Mouse (Mus musculus) bone marrow macrophage, adult 2 months (primary cell): Measurements from ENCODE around the gene Prr14. TPM values are rescaled to one million over a fixed set of nuclear protein-coding genes. Genes with fewer than 3 reads are reported as not detected.
"Not testable (repeated sequence)": the region's sequence is repeated elsewhere in the genome, so short reads cannot be mapped to it uniquely, and the experiment has no call there.

ENCODE experiments used
- H3K27ac ChIP-seq: 2 replicates; pipeline ENCODE4 v1.5.1; 2012; ENCODE audit warnings: low read depth, low read length; ENCODE audit not compliant: insufficient read depth
- H3K4me1 ChIP-seq: 2 replicates; pipeline ENCODE4 v1.6.1; 2012; ENCODE audit warnings: low read length; ENCODE audit not compliant: control insufficient read depth, insufficient read depth
- H3K4me3 ChIP-seq: 2 replicates; pipeline ENCODE4 v1.5.1; 2012; ENCODE audit warnings: mild to moderate bottlenecking, low read length, moderate library complexity; ENCODE audit not compliant: insufficient read depth
- CTCF ChIP-seq: IDR thresholded peaks from 2 replicates; pipeline ENCODE4 v1.5.1; 2012; ENCODE audit warnings: low read depth, mild to moderate bottlenecking, low read length, moderate library complexity
- POLR2A ChIP-seq: IDR thresholded peaks from 2 replicates; pipeline ENCODE4 v1.6.1; 2012; ENCODE audit warnings: mild to moderate bottlenecking, low read depth, low read length, borderline replicate concordance
- polyA plus RNA-seq: library from polyadenylated mRNA; stranded (reverse); fragments of >200 nt; gene quantifications from 2 replicates; pipeline ENCODE4 v1.2.4, GENCODE M21; 2012; ENCODE audit not compliant: missing spikeins, insufficient read depth, insufficient read length

Prr14 gene
- polyA plus RNA-seq, 1 experiment: 69.0 TPM

DNA sequence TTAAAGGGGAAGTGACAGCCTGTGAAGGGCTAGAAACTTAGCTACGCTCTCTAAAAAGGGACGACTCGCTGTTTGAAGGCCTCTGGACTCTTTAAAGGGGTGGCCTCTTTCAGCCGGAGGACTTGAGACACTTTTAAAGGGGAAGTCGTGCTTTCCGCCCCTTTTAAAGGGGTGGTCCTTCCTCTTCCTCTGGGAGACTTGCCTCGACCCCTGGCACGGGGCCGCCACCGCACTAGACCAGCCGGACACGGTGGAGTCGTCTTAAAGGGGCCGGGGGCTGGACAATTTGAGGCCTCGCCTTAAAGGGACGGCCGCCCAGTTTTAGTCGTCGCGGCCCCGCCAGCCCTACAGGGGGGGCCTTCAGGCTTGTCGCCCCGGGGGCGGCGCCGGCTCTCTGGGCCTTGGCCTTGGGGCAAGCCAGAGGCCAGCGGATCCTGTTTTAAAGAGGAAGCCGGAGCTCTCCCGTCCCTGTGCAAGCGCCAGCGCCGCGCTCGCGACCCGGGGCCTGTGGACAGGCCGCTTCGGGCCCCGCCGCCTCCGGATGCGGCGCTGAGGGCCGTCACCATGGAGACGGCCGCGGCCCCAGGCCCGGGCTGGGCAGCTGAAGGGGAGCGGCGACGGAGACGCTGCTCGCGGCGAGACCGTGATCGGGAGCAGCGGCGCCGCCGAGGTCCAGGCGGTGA is 19.4 kb downstream of the Prr14 start, which contains the start of gene Fbrs:
Gene Fbrs (plus strand): TSS at position 565 of the 683 bp plus-strand sequence.
- H3K27ac ChIP-seq: peak within 1 kb of the TSS; percentile 95
- peak within 1 kb of the TSS; percentile 69 for H3K4me3 ChIP-seq
- no peak for TF ChIP-seq CTCF
- no peak; the same call in 1 of the 2 replicates for TF ChIP-seq POLR2A
- peaks cover 22% of the 10 kb centered on the region for H3K4me1 ChIP-seq

GRCm38 (mm10) chr7:127479318-127480225 is 20.2 kb downstream of the Prr14 start:
- no peak for TF ChIP-seq CTCF
- no peak for TF ChIP-seq POLR2A
- Histone ChIP-seq H3K4me3 (peak overlapping the region; percentile 69), H3K27ac (peak overlapping the region; percentile 95), H3K4me1 (peaks cover 22% of the 10 kb centered on the region)

DNA sequence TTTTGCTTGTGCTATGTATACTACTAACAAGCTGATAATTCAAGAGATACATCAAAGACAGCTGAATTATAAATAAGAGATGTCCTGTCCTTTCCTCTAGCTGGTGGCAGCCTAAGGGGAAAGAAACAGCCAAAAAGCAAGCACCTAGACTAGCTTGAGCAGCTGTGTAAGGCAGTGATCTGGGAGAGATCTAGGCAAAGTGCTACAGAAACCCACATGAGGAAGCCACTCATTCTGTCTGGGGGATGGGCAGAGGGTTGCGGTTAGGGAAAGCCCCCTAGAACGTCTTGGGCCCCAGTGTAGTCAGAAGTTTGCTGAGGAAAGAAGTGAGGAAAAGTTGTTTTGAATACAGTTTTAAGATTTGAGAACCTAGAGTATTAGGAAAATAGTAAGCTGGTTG is 20.9 kb downstream of the Prr14 start:
- TF ChIP-seq POLR2A (no peak), CTCF (no peak)
- H3K4me3 ChIP-seq: peak overlapping the region; percentile 69
- peaks cover 22% of the 10 kb centered on the region for H3K4me1 ChIP-seq
- H3K27ac ChIP-seq: peak overlapping the region; percentile 95

- Histone ChIP-seq H3K27ac (no peak overlapping the region), H3K4me1 (peaks cover 19% of the 10 kb centered on the region), H3K4me3 (no peak overlapping the region)
- TF ChIP-seq POLR2A: no peak
- TF ChIP-seq CTCF: no peak
Observed at GRCm38 (mm10) chr7:127485416-127485815, 26.0 kb downstream of the Prr14 start.

DNA sequence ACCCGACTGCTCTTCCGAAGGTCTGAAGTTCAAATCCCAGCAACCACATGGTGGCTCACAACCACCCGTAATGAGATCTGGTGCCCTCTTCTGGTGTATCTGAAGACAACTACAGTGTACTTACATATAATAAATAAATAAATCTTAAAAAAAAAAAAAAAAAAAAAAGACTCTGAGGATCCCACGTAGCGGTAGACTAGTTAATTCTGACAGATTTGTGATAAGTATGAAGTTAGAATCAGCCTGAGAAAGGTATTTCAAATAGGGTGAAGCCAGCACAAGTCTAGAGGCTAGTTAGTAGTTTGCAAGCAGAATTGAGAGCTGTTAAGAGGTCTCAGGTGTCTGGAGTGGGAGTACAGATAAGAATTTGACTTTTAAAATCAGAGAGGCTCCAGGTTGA is 29.0 kb downstream of the Prr14 start:
- not testable (repeated sequence) for H3K4me1 ChIP-seq, H3K27ac ChIP-seq

GRCm38 (mm10) chr7:127489982-127490381 is 30.6 kb downstream of the Prr14 start:
- TF ChIP-seq POLR2A (no peak), CTCF (no peak)
- H3K27ac ChIP-seq: no peak overlapping the region
- H3K4me1 ChIP-seq: no peaks in the 10 kb centered on the region

More for the DNA sequence above, 29.0 kb downstream of the Prr14 start:
- H3K4me3 ChIP-seq: not testable (repeated sequence)

GRCm38 (mm10) chr7:127491846-127492245 is 32.4 kb downstream of the Prr14 start:
- TF ChIP-seq POLR2A: no peak
- TF ChIP-seq CTCF: no peak
- Histone ChIP-seq H3K4me3 (no peak overlapping the region), H3K27ac (no peak overlapping the region), H3K4me1 (no peaks in the 10 kb centered on the region)

More at GRCm38 (mm10) chr7:127489982-127490381, 30.6 kb downstream of the Prr14 start:
- H3K4me3 ChIP-seq: no peak overlapping the region

- no peak for TF ChIP-seq CTCF
- TF ChIP-seq POLR2A: no peak
- Histone ChIP-seq H3K27ac (no peak overlapping the region), H3K4me1 (no peaks in the 10 kb centered on the region), H3K4me3 (no peak overlapping the region)
Observed at GRCm38 (mm10) chr7:127494648-127495047, 35.2 kb downstream of the Prr14 start.

- H3K27ac ChIP-seq: no peak overlapping the region
- no peak overlapping the region for H3K4me3 ChIP-seq
- TF ChIP-seq POLR2A: no peak
- TF ChIP-seq CTCF: no peak
- no peaks in the 10 kb centered on the region for H3K4me1 ChIP-seq
Observed at GRCm38 (mm10) chr7:127497382-127497781, 38.0 kb downstream of the Prr14 start.

GRCm38 (mm10) chr7:127498407-127498806 is 39.0 kb downstream of the Prr14 start:
- TF ChIP-seq CTCF (no peak), POLR2A (no peak)
- no peak overlapping the region for H3K4me3 ChIP-seq
- no peaks in the 10 kb centered on the region for H3K4me1 ChIP-seq
- H3K27ac ChIP-seq: no peak overlapping the region
